Mouse (Mus musculus): ENCODE results near the gene Calr. TPM values are rescaled to one million over a fixed set of nuclear protein-coding genes. Genes with fewer than 3 reads are reported as not detected.

Gene Calr
- total and polyA plus RNA-seq, 2 experiments: 308 to 411 TPM

GRCm38 (mm10) chr8:84810896-84811295 lies 35.8 kb downstream of the Calr start:
- H3K4me1 ChIP-seq (ENCODE audit: control insufficient read depth, insufficient read depth, low read length): peaks cover 2% of the 10 kb centered on the region; the same call in 1 of the 2 replicates
- 1% methylated on average over 30 of the region's 32 CpGs for WGBS
- TF ChIP-seq POLR2A (IDR thresholded peaks at IDR 0.05; ENCODE audit: extremely low read depth, insufficient read depth, low read length): no peak
- TF ChIP-seq CTCF (IDR thresholded peaks at IDR 0.05; ENCODE audit: low read depth, low read length): peak; percentile 77
- H3K79me2 ChIP-seq (ENCODE audit: control insufficient read depth, insufficient read depth, low read length): no peaks in the 10 kb centered on the region
- peak overlapping the region; percentile 31 for H3K4me3 ChIP-seq (ENCODE audit: insufficient read depth, low read depth, low read length)
- no peaks in the 10 kb centered on the region for H3K27me3 ChIP-seq (ENCODE audit: control insufficient read depth, insufficient read depth, low read length)
- H3K9ac ChIP-seq (ENCODE audit: low read depth, low read length): no peak overlapping the region
- no peak overlapping the region for H3K27ac ChIP-seq (replicated peaks; ENCODE audit: insufficient read depth, low read depth, low read length)
- no peaks in the 10 kb centered on the region for H3K36me3 ChIP-seq (ENCODE audit: control insufficient read depth, insufficient read depth, low read length)
- no peak for DNase-seq (ENCODE audit: extremely low read depth, low read depth, low spot score)

- no peaks in the 10 kb centered on the region for H3K79me2 ChIP-seq (ENCODE audit: control insufficient read depth, insufficient read depth, low read length)
- peaks cover 2% of the 10 kb centered on the region; the same call in 1 of the 2 replicates for H3K4me1 ChIP-seq (ENCODE audit: control insufficient read depth, insufficient read depth, low read length)
- no peaks in the 10 kb centered on the region for H3K36me3 ChIP-seq (ENCODE audit: control insufficient read depth, insufficient read depth, low read length)
- no peak overlapping the region for H3K4me3 ChIP-seq (ENCODE audit: insufficient read depth, low read depth, low read length)
- no peak overlapping the region for H3K9ac ChIP-seq (ENCODE audit: low read depth, low read length)
- H3K27ac ChIP-seq (replicated peaks; ENCODE audit: insufficient read depth, low read depth, low read length): no peak overlapping the region
- no peaks in the 10 kb centered on the region for H3K27me3 ChIP-seq (ENCODE audit: control insufficient read depth, insufficient read depth, low read length)
- DNase-seq (ENCODE audit: extremely low read depth, low read depth, low spot score): no peak
- TF ChIP-seq CTCF (IDR thresholded peaks at IDR 0.05; ENCODE audit: low read depth, low read length): no peak
- no peak for TF ChIP-seq POLR2A (IDR thresholded peaks at IDR 0.05; ENCODE audit: extremely low read depth, insufficient read depth, low read length)
- WGBS: 80% methylated on average over 5 of the region's 5 CpGs
These were observed 36.8 kb downstream of the Calr start for GRCm38 (mm10) chr8:84809941-84810280.

- Histone ChIP-seq H3K4me1 (ENCODE audit: control insufficient read depth, insufficient read depth, low read length) (peaks cover 2% of the 10 kb centered on the region; the same call in 1 of the 2 replicates), H3K9ac (ENCODE audit: low read depth, low read length) (no peak overlapping the region), H3K4me3 (ENCODE audit: insufficient read depth, low read depth, low read length) (no peak overlapping the region), H3K27me3 (ENCODE audit: control insufficient read depth, insufficient read depth, low read length) (no peaks in the 10 kb centered on the region), H3K36me3 (ENCODE audit: control insufficient read depth, insufficient read depth, low read length) (no peaks in the 10 kb centered on the region), H3K27ac (replicated peaks; ENCODE audit: insufficient read depth, low read depth, low read length) (no peak overlapping the region), H3K79me2 (ENCODE audit: control insufficient read depth, insufficient read depth, low read length) (no peaks in the 10 kb centered on the region)
- 80% methylated on average over 12 of the region's 12 CpGs for WGBS
- TF ChIP-seq POLR2A (IDR thresholded peaks at IDR 0.05; ENCODE audit: extremely low read depth, insufficient read depth, low read length): no peak
- DNase-seq (ENCODE audit: extremely low read depth, low read depth, low spot score): no peak
These were observed 37.4 kb downstream of the Calr start for GRCm38 (mm10) chr8:84809109-84809940.

GRCm38 (mm10) chr8:84806031-84806430 lies 40.7 kb downstream of the Calr start:
- no peaks in the 10 kb centered on the region for H3K27me3 ChIP-seq (ENCODE audit: control insufficient read depth, insufficient read depth, low read length)
- no peak overlapping the region for H3K9ac ChIP-seq (ENCODE audit: low read depth, low read length)
- no peak overlapping the region for H3K27ac ChIP-seq (replicated peaks; ENCODE audit: insufficient read depth, low read depth, low read length)

GRCm38 (mm10) chr8:84799999-84800831 lies 46.5 kb downstream of the Calr start, which contains the start of gene Nfix:
TSS of gene Nfix (minus strand) at chr8:84800344.
- Histone ChIP-seq H3K36me3 (ENCODE audit: control insufficient read depth, insufficient read depth, low read length) (peaks cover 2% of the 10 kb centered on the region; the same call in 1 of the 2 replicates), H3K4me3 (ENCODE audit: insufficient read depth, low read depth, low read length) (peak within 1 kb of the TSS; percentile 83), H3K79me2 (ENCODE audit: control insufficient read depth, insufficient read depth, low read length) (peaks cover 44% of the 10 kb centered on the region), H3K27me3 (ENCODE audit: control insufficient read depth, insufficient read depth, low read length) (no peaks in the 10 kb centered on the region), H3K4me1 (ENCODE audit: control insufficient read depth, insufficient read depth, low read length) (peaks cover 28% of the 10 kb centered on the region), H3K27ac (replicated peaks; ENCODE audit: insufficient read depth, low read depth, low read length) (peak within 1 kb of the TSS; percentile 82), H3K9ac (ENCODE audit: low read depth, low read length) (peak within 1 kb of the TSS; percentile 100)
- TF ChIP-seq POLR2A (IDR thresholded peaks at IDR 0.05; ENCODE audit: extremely low read depth, insufficient read depth, low read length) (no peak), CTCF (IDR thresholded peaks at IDR 0.05; ENCODE audit: low read depth, low read length) (no peak)
- DNase-seq (ENCODE audit: extremely low read depth, low read depth, low spot score): peak; percentile 51
- 18% methylated on average over 115 of the region's 125 CpGs for WGBS

More at GRCm38 (mm10) chr8:84806031-84806430, 40.7 kb downstream of the Calr start:
- Histone ChIP-seq H3K36me3 (ENCODE audit: control insufficient read depth, insufficient read depth, low read length) (no peaks in the 10 kb centered on the region), H3K79me2 (ENCODE audit: control insufficient read depth, insufficient read depth, low read length) (no peaks in the 10 kb centered on the region), H3K4me3 (ENCODE audit: insufficient read depth, low read depth, low read length) (no peak overlapping the region), H3K4me1 (ENCODE audit: control insufficient read depth, insufficient read depth, low read length) (peaks cover 1% of the 10 kb centered on the region; the same call in 1 of the 2 replicates)
- DNase-seq (ENCODE audit: extremely low read depth, low read depth, low spot score): no peak
- WGBS: 94% methylated on average over 5 of the region's 5 CpGs
- TF ChIP-seq POLR2A (IDR thresholded peaks at IDR 0.05; ENCODE audit: extremely low read depth, insufficient read depth, low read length) (no peak), CTCF (IDR thresholded peaks at IDR 0.05; ENCODE audit: low read depth, low read length) (no peak)
